Mouse (Mus musculus) MEL (cell line): ENCODE measurements around the gene Hspa5. TPM values are rescaled to one million over a fixed set of nuclear protein-coding genes. Genes with fewer than 3 reads are reported as not detected.

ENCODE experiments used
- DNase-seq: peaks from one replicate; pipeline ENCODE4 v3.0.0; 2011; ENCODE audit warnings: low read depth, low spot score
- H3K27ac ChIP-seq: 2 replicates; pipeline ENCODE4 v1.5.1; 2012; ENCODE audit warnings: low read depth, mild to moderate bottlenecking, control low read depth, low read length, moderate library complexity; ENCODE audit not compliant: control insufficient read depth
- H3K27me3 ChIP-seq, 2 experiments: fragments of 150-350 bp in 1 of 2; sonication (generic) in 1 of 2; 2 replicates each; pipeline ENCODE4 v1.6.1; 2012; ENCODE audit warnings: low read length in 2 of 2, mild to moderate bottlenecking in 2 of 2, improper control_type of control experiment in 1 of 2, moderate library complexity in 1 of 2; ENCODE audit not compliant: insufficient read depth in 2 of 2, control insufficient read depth in 1 of 2
- H3K36me3 ChIP-seq, 2 experiments: 2 replicates each; pipeline ENCODE4 v1.6.1; 2012 to 2014; ENCODE audit warnings: low read length in 2 of 2, improper control_type of control experiment in 1 of 2, inconsistent platforms in 1 of 2, mild to moderate bottlenecking in 1 of 2; ENCODE audit not compliant: insufficient read depth in 2 of 2, control insufficient read depth in 1 of 2
- H3K4me1 ChIP-seq, 2 experiments: fragments of 150-350 bp in 1 of 2; sonication (generic) in 1 of 2; 2 replicates each; pipeline ENCODE4 v1.6.1; 2012; ENCODE audit warnings: low read length in 2 of 2, improper control_type of control experiment in 1 of 2, mild to moderate bottlenecking in 1 of 2; ENCODE audit not compliant: insufficient read depth in 2 of 2, control insufficient read depth in 1 of 2
- H3K4me3 ChIP-seq, 2 experiments: fragments of 150-350 bp in 1 of 2; sonication (generic) in 1 of 2; 2 replicates each; pipeline ENCODE4 v1.5.1; 2012; ENCODE audit warnings: low read depth in 2 of 2, low read length in 2 of 2, mild to moderate bottlenecking in 2 of 2, moderate library complexity in 2 of 2, control low read depth in 1 of 2, improper control_type of control experiment in 1 of 2; ENCODE audit not compliant: control insufficient read depth in 1 of 2, insufficient read depth in 1 of 2
- H3K79me2 ChIP-seq: 2 replicates; pipeline ENCODE4 v1.6.1; 2012; ENCODE audit warnings: mild to moderate bottlenecking, low read length, moderate library complexity; ENCODE audit not compliant: control insufficient read depth, poor library complexity, insufficient read depth
- H3K9ac ChIP-seq: 2 replicates; pipeline ENCODE4 v1.6.1; 2012; ENCODE audit warnings: low read depth, mild to moderate bottlenecking, control low read depth, low read length, moderate library complexity; ENCODE audit not compliant: control insufficient read depth, poor library complexity, severe bottlenecking
- H3K9me3 ChIP-seq: fragments of 150-350 bp; sonication (generic); replicated peaks from 2 replicates; pipeline ENCODE4 v1.6.1; 2012; ENCODE audit warnings: mild to moderate bottlenecking, low read length, improper control_type of control experiment, moderate library complexity; ENCODE audit not compliant: insufficient read depth
- CHD1 ChIP-seq: IDR thresholded peaks from 2 replicates; pipeline ENCODE4 v1.6.1; 2012; ENCODE audit warnings: low read depth, mild to moderate bottlenecking, inconsistent platforms, low read length, improper control_type of control experiment
- CHD2 ChIP-seq: IDR thresholded peaks from 2 replicates; pipeline ENCODE4 v1.6.1; 2011; ENCODE audit warnings: low read length, improper control_type of control experiment
- ELF1 ChIP-seq: IDR thresholded peaks from 2 replicates; pipeline ENCODE4 v1.6.1; 2014; ENCODE audit warnings: low read depth, mild to moderate bottlenecking, inconsistent platforms, low read length, improper control_type of control experiment, moderate library complexity
- EP300 ChIP-seq, 2 experiments: IDR thresholded peaks; 2 replicates each; pipeline ENCODE4 v1.6.1; 2011; ENCODE audit warnings: improper control_type of control experiment in 2 of 2, low read length in 2 of 2, low read depth in 1 of 2, mild to moderate bottlenecking in 1 of 2
- ETS1 ChIP-seq: IDR thresholded peaks from 2 replicates; pipeline ENCODE4 v1.6.1; 2012; ENCODE audit warnings: low read depth, mild to moderate bottlenecking, inconsistent platforms, low read length, improper control_type of control experiment, moderate library complexity
- GATA1 ChIP-seq: IDR thresholded peaks from 2 replicates; pipeline ENCODE4 v1.6.1; 2011; ENCODE audit warnings: low read depth, low read length, improper control_type of control experiment
- MAX ChIP-seq: IDR thresholded peaks from 2 replicates; pipeline ENCODE4 v1.6.1; 2011; ENCODE audit warnings: low read length, improper control_type of control experiment
- MXI1 ChIP-seq: IDR thresholded peaks from 2 replicates; pipeline ENCODE4 v1.6.1; 2011; ENCODE audit warnings: mild to moderate bottlenecking, low read depth, low read length, improper control_type of control experiment
- MYC ChIP-seq: IDR thresholded peaks from 2 replicates; pipeline ENCODE4 v1.6.1; 2011; ENCODE audit warnings: low read depth, mild to moderate bottlenecking, low read length, improper control_type of control experiment, moderate library complexity
- SIN3A ChIP-seq: IDR thresholded peaks from 2 replicates; pipeline ENCODE4 v1.6.1; 2012; ENCODE audit warnings: low read length, improper control_type of control experiment, inconsistent platforms
- SMC3 ChIP-seq: IDR thresholded peaks from 2 replicates; pipeline ENCODE4 v1.6.1; 2011; ENCODE audit warnings: low read depth, low read length, improper control_type of control experiment
- TAL1 ChIP-seq: IDR thresholded peaks from 2 replicates; pipeline ENCODE4 v1.6.1; 2012; ENCODE audit warnings: mild to moderate bottlenecking, inconsistent platforms, low read length, moderate library complexity, mixed read lengths
- TCF12 ChIP-seq: IDR thresholded peaks from 2 replicates; pipeline ENCODE4 v1.6.1; 2014; ENCODE audit warnings: low read depth, mild to moderate bottlenecking, inconsistent platforms, low read length, improper control_type of control experiment, moderate library complexity
- USF1 ChIP-seq: IDR thresholded peaks from 2 replicates; pipeline ENCODE4 v1.6.1; 2014; ENCODE audit warnings: low read depth, mild to moderate bottlenecking, inconsistent platforms, low read length, improper control_type of control experiment, moderate library complexity
- USF2 ChIP-seq, 2 experiments: IDR thresholded peaks; 2 replicates each; pipeline ENCODE4 v1.6.1; 2011 to 2012; ENCODE audit warnings: improper control_type of control experiment in 2 of 2, low read length in 2 of 2, borderline replicate concordance in 1 of 2, inconsistent platforms in 1 of 2, low read depth in 1 of 2, mild to moderate bottlenecking in 1 of 2; ENCODE audit not compliant: insufficient read depth in 1 of 2
- ZKSCAN1 ChIP-seq: IDR thresholded peaks from 2 replicates; pipeline ENCODE4 v1.6.1; 2012; ENCODE audit warnings: low read depth, mild to moderate bottlenecking, inconsistent platforms, low read length, improper control_type of control experiment, moderate library complexity
- polyA plus RNA-seq, 2 experiments: library from polyadenylated mRNA; stranded (reverse) in 1 of 2; unstranded in 1 of 2; fragments of >175 nt in 1 of 2; fragments of >200 nt in 1 of 2; gene quantifications; 2 replicates each; pipeline versions ENCODE4 v1.2.1 to v1.2.4; 2012; ENCODE audit warnings: low replicate concordance in 2 of 2, low read depth in 1 of 2; ENCODE audit not compliant: insufficient read length in 2 of 2, insufficient read depth in 1 of 2, missing spikeins in 1 of 2
- total RNA-seq: library from RNA; depleted of rRNA; stranded (reverse); fragments of 300-350 nt; gene quantifications from 2 replicates; pipeline ENCODE4 v1.2.3, GENCODE M21; 2012

Hspa5 gene
- total and polyA plus RNA-seq, 3 experiments: 147 to 1,250 (median 649) TPM

- Histone ChIP-seq H3K9me3 (no peaks in the 10 kb centered on the region), H3K27ac (peak overlapping the region; percentile 69; the same call in 1 of the 2 replicates), H3K9ac (peak overlapping the region; percentile 94; the same call in 1 of the 2 replicates), H3K79me2 (peaks cover 43% of the 10 kb centered on the region), H3K4me1 (peaks cover 2 to 10% of the 10 kb centered on the region in 2 experiments; a peak in 3 of 4 replicates), H3K27me3 (no peaks in the 10 kb centered on the region), H3K4me3 (peak overlapping the region in 1 of 2 experiments; percentile 28; a peak in 2 of 4 replicates)
- DNase-seq: peak; percentile 47
- TF ChIP-seq ETS1 (peak; percentile 34; the same call in 1 of the 2 replicates), EP300 (IDR thresholded peaks at IDR 0.05; ENCODE audit: low read depth in 1 of 2, low read length in 2 of 2) (peak in 1 of 2 experiments; percentile 59; a peak in 1 of 4 replicates), TAL1 (no peak), SMC3 (no peak)
- TF ChIP-seq, all 39 proteins: peak for 2
- peaks cover 21 to 25% of the 10 kb centered on the region in 2 experiments for H3K36me3 ChIP-seq
These were observed 1.7 kb upstream of the Hspa5 start for GRCm38 (mm10) chr2:34770049-34770448.

GRCm38 (mm10) chr2:34770951-34771350 is 819 bp upstream of the Hspa5 start:
- Histone ChIP-seq H3K27me3 (no peaks in the 10 kb centered on the region), H3K4me1 (peaks cover 2 to 14% of the 10 kb centered on the region in 2 experiments; a peak in 3 of 4 replicates), H3K79me2 (peaks cover 51% of the 10 kb centered on the region), H3K9me3 (no peaks in the 10 kb centered on the region), H3K4me3 (peak overlapping the region; percentile 75 to 87), H3K36me3 (peaks cover 30 to 33% of the 10 kb centered on the region in 2 experiments), H3K9ac (peak overlapping the region; percentile 94), H3K27ac (peak overlapping the region; percentile 79)
- DNase-seq: peak; percentile 63
- TF ChIP-seq MYC (no peak), ZKSCAN1 (no peak), CHD1 (peak; percentile 71; the same call in 1 of the 2 replicates), CHD2 (no peak), USF2 (IDR thresholded peaks at IDR 0.05; ENCODE audit: borderline replicate concordance in 1 of 2, insufficient read depth in 1 of 2, low read depth in 1 of 2, low read length in 2 of 2) (no peak), GATA1 (no peak), ELF1 (no peak)

- Histone ChIP-seq H3K9ac (peak overlapping the region; percentile 80), H3K79me2 (peaks cover 63% of the 10 kb centered on the region), H3K27me3 (no peaks in the 10 kb centered on the region)
- TF ChIP-seq SIN3A: peak; percentile 73; the same call in 1 of the 2 replicates
- TF ChIP-seq CHD1: peak; percentile 93
- no peak for TF ChIP-seq TAL1
- peak; percentile 74 for TF ChIP-seq MXI1
- TF ChIP-seq USF1: no peak
- 0 out of 2 replicates have a peak, but pooled peaks have one; percentile 17 for TF ChIP-seq TCF12
- TF ChIP-seq MAX: 0 out of 2 replicates have a peak, but pooled peaks have one; percentile 40
- 0 out of 2 replicates have a peak, but pooled peaks have one; percentile 50 for TF ChIP-seq MYC
- TF ChIP-seq, all 39 proteins: peak for 6
- H3K36me3 ChIP-seq: peaks cover 43 to 49% of the 10 kb centered on the region in 2 experiments
- H3K4me3 ChIP-seq: peak overlapping the region; percentile 68 to 92
- DNase-seq: peak; percentile 77
- no peaks in the 10 kb centered on the region for H3K9me3 ChIP-seq
- peaks cover 2 to 18% of the 10 kb centered on the region in 2 experiments for H3K4me1 ChIP-seq
- peak overlapping the region; percentile 60 for H3K27ac ChIP-seq
These were observed 774 bp downstream of the Hspa5 start for GRCm38 (mm10) chr2:34772252-34773235.
